Mouse (Mus musculus): ENCODE data around the gene Kcnj10.

The Kcnj10 gene

GRCm38 (mm10) chr1:172376758-172377458, 35.9 kb downstream of the Kcnj10 start:
- no peak for DNase-seq (ENCODE audit: low read depth, low spot score)

GRCm38 (mm10) chr1:172380066-172380465, 39.1 kb downstream of the Kcnj10 start:
- DNase-seq (ENCODE audit: low read depth, low spot score) = no peak

GRCm38 (mm10) chr1:172382090-172382489, 41.1 kb downstream of the Kcnj10 start:
- no peak for DNase-seq (ENCODE audit: low read depth, low spot score)

- DNase-seq (ENCODE audit: low read depth, low spot score) = no peak
Measured at GRCm38 (mm10) chr1:172387246-172387645, 46.2 kb downstream of the Kcnj10 start.

GRCm38 (mm10) chr1:172390769-172391168, 49.8 kb downstream of the Kcnj10 start:
- no peak for DNase-seq (ENCODE audit: low read depth, low spot score)

GRCm38 (mm10) chr1:172391807-172392581, 51.0 kb downstream of the Kcnj10 start:
- no peak for DNase-seq (ENCODE audit: low read depth, low spot score)

- no peak for DNase-seq (ENCODE audit: low read depth, low spot score)
Measured at GRCm38 (mm10) chr1:172392643-172393170, 51.7 kb downstream of the Kcnj10 start.

- no peak for DNase-seq (ENCODE audit: low read depth, low spot score)
Measured at GRCm38 (mm10) chr1:172393739-172394138, 52.7 kb downstream of the Kcnj10 start.

- DNase-seq (ENCODE audit: low read depth, low spot score) = no peak
Measured at GRCm38 (mm10) chr1:172396996-172397752, 56.2 kb downstream of the Kcnj10 start.

GRCm38 (mm10) chr1:172406077-172406706, 65.2 kb downstream of the Kcnj10 start:
- DNase-seq (ENCODE audit: low read depth, low spot score) = no peak

- peak; percentile 40 for DNase-seq (ENCODE audit: low read depth, low spot score)
Measured at GRCm38 (mm10) chr1:172408996-172409395, 68.0 kb downstream of the Kcnj10 start.

GRCm38 (mm10) chr1:172409431-172409830, 68.4 kb downstream of the Kcnj10 start:
- no peak for DNase-seq (ENCODE audit: low read depth, low spot score)

GRCm38 (mm10) chr1:172410806-172411205, 69.8 kb downstream of the Kcnj10 start:
- DNase-seq (ENCODE audit: low read depth, low spot score) = no peak

- DNase-seq (ENCODE audit: low read depth, low spot score) = peak; percentile 57
Measured at GRCm38 (mm10) chr1:172412204-172412603, 71.2 kb downstream of the Kcnj10 start.

GRCm38 (mm10) chr1:172413491-172414230, 72.7 kb downstream of the Kcnj10 start:
- DNase-seq (ENCODE audit: low read depth, low spot score) = no peak

GRCm38 (mm10) chr1:172414231-172414585, 73.2 kb downstream of the Kcnj10 start:
- no peak for DNase-seq (ENCODE audit: low read depth, low spot score)

- no peak for DNase-seq (ENCODE audit: low read depth, low spot score)
Measured at GRCm38 (mm10) chr1:172415061-172415460, 74.1 kb downstream of the Kcnj10 start.

- no peak for DNase-seq (ENCODE audit: low read depth, low spot score)
Measured at GRCm38 (mm10) chr1:172418173-172418572, 77.2 kb downstream of the Kcnj10 start.

GRCm38 (mm10) chr1:172418642-172419041, 77.6 kb downstream of the Kcnj10 start:
- no peak for DNase-seq (ENCODE audit: low read depth, low spot score)

- no peak for DNase-seq (ENCODE audit: low read depth, low spot score)
Measured at GRCm38 (mm10) chr1:172420181-172420580, 79.2 kb downstream of the Kcnj10 start.

GRCm38 (mm10) chr1:172423393-172423792, 82.4 kb downstream of the Kcnj10 start:
- no peak for DNase-seq (ENCODE audit: low read depth, low spot score)
